Mouse (Mus musculus) liver, embryonic 16.5 days (tissue): ENCODE results near the gene Zbtb48. TPM values are rescaled to one million over a fixed set of nuclear protein-coding genes. Genes with fewer than 3 reads are reported as not detected.

Experiments
- ATAC-seq: fragments of 200-750 bp; cut with Nextera tagmentation; 2 replicates; pipeline ENCODE4 v1.8.0; 2017; ENCODE audit warnings: low read depth, mild to moderate bottlenecking, moderate number of reproducible peaks, moderate library complexity
- H3K27ac ChIP-seq: fragments of 300-500 bp; sonication (generic); 2 replicates; pipeline ENCODE4 v1.5.1; 2014; ENCODE audit warnings: mild to moderate bottlenecking, low read length
- H3K27me3 ChIP-seq: fragments of 300-500 bp; sonication (generic); 2 replicates; pipeline ENCODE4 v1.6.1; 2014; ENCODE audit warnings: low read depth, low read length, mixed read lengths; ENCODE audit not compliant: control insufficient read depth, insufficient read depth
- H3K36me3 ChIP-seq: fragments of 300-500 bp; sonication (generic); 2 replicates; pipeline ENCODE4 v1.6.1; 2014; ENCODE audit warnings: mild to moderate bottlenecking; ENCODE audit not compliant: control insufficient read depth, insufficient read depth
- H3K4me1 ChIP-seq: fragments of 300-500 bp; sonication (generic); 2 replicates; pipeline ENCODE4 v1.6.1; 2014; ENCODE audit warnings: low read depth, low read length, mixed read lengths; ENCODE audit not compliant: control insufficient read depth
- H3K4me2 ChIP-seq: fragments of 300-500 bp; sonication (generic); 2 replicates; pipeline ENCODE4 v1.6.1; 2014; ENCODE audit warnings: low read depth, low read length, mixed read lengths
- H3K4me3 ChIP-seq: fragments of 300-500 bp; sonication (generic); 2 replicates; pipeline ENCODE4 v1.5.1; 2014; ENCODE audit warnings: low read depth, mild to moderate bottlenecking, low read length
- H3K9ac ChIP-seq: fragments of 300-500 bp; sonication (generic); 2 replicates; pipeline ENCODE4 v1.6.1; 2014; ENCODE audit warnings: low read depth, low read length
- H3K9me3 ChIP-seq: fragments of 300-500 bp; sonication (generic); replicated peaks from 2 replicates; pipeline ENCODE4 v1.6.1; 2016; ENCODE audit warnings: low read length; ENCODE audit not compliant: control insufficient read depth
- WGBS: fragments of 180-500 bp; shearing (Covaris S2); extraction: QIAGEN DNeasy Blood & Tissue Kit; methylation state at CpG from one replicate; pipeline ENCODE4 v1.1.7; 2014; ENCODE audit not compliant: insufficient replicate concordance; 5-methylcytosine and 5-hydroxymethylcytosine counted together
- polyA plus RNA-seq: library from polyadenylated mRNA; unstranded; fragments of >200 nt; fragmentation: Nextera tagmentation; extraction: Ambion mirVana; gene quantifications from 2 replicates; pipeline ENCODE4 v1.2.1, GENCODE M21; 2015

Zbtb48 gene
- polyA plus RNA-seq, 1 experiment from 2014 or later: 11.1 TPM

GRCm38 (mm10) chr4:152068166-152068724, 40.8 kb upstream of the Zbtb48 start:
- 78% methylated on average over 6 of the region's 6 CpGs for WGBS
- H3K4me3 ChIP-seq: no peak overlapping the region
- no peak overlapping the region for H3K9ac ChIP-seq
- no peaks in the 10 kb centered on the region for H3K27me3 ChIP-seq
- no peak overlapping the region for H3K27ac ChIP-seq
- no peak overlapping the region for H3K4me2 ChIP-seq
- peaks cover 2% of the 10 kb centered on the region; the same call in 1 of the 2 replicates for H3K4me1 ChIP-seq
- ATAC-seq: no peak
- no peaks in the 10 kb centered on the region for H3K36me3 ChIP-seq
- no peaks in the 10 kb centered on the region for H3K9me3 ChIP-seq

DNA sequence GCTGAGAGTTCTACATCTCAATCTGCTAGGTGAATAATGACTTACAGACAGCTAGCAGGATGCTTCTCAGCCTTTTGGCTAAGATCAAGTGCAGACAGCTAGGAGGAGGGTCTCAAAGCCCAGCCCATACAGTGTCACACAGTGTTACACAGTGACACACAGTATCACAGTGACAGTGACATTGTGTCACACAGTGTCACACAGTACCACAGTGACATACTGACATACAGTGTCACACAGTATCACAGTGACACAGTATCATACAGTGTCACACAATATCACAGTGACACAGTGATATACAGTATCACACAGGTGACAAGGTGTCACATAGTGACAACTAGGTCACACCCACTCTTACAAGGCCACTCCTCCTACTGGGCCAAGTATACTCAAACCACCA, 39.8 kb upstream of the Zbtb48 start:
- H3K27ac ChIP-seq: no peak overlapping the region
- H3K9ac ChIP-seq: no peak overlapping the region
- H3K4me3 ChIP-seq: no peak overlapping the region
- H3K27me3 ChIP-seq: no peaks in the 10 kb centered on the region
- H3K4me1 ChIP-seq: no peaks in the 10 kb centered on the region; the same call in 1 of the 2 replicates
- no peak for ATAC-seq
- no peaks in the 10 kb centered on the region for H3K9me3 ChIP-seq
- no peak overlapping the region for H3K4me2 ChIP-seq
- no peaks in the 10 kb centered on the region for H3K36me3 ChIP-seq

GRCm38 (mm10) chr4:152062390-152063110, 35.1 kb upstream of the Zbtb48 start:
- H3K4me1 ChIP-seq: peaks cover 4% of the 10 kb centered on the region
- H3K27me3 ChIP-seq: no peaks in the 10 kb centered on the region
- H3K27ac ChIP-seq: 0 out of 2 replicates have a peak overlapping the region, but pooled peaks have one; percentile 17
- H3K9ac ChIP-seq: no peak overlapping the region
- peak; percentile 69 for ATAC-seq
- H3K36me3 ChIP-seq: peaks cover 23% of the 10 kb centered on the region
- WGBS: 62% methylated on average over 9 of the region's 9 CpGs
- no peak overlapping the region for H3K4me3 ChIP-seq
- H3K9me3 ChIP-seq: no peaks in the 10 kb centered on the region
- no peak overlapping the region for H3K4me2 ChIP-seq

DNA sequence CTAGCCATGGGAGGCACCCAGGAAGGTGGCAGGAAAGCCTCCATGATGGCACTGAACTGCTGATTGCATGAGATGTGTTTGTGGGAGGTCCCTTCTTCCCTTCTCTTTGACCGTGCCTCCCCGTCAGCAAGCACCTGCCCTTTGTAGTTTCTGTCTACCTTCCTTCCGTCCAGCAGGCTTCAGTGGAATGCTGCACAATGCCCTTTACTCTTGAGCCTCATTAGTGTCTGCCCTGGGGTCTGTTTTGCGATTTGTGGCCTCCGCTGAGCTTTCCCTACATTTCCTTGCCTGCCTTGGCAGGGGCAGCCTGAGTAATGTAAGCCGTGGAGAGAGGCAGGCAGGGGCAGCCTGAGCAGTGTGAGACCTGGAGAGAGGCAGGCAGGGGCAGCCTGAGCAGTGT, 17.1 kb upstream of the Zbtb48 start:
- H3K9me3 ChIP-seq: no peaks in the 10 kb centered on the region
- no peak overlapping the region for H3K9ac ChIP-seq
- ATAC-seq: no peak
- WGBS: 74% methylated on average over 6 of the region's 6 CpGs
- no peaks in the 10 kb centered on the region for H3K27me3 ChIP-seq
- no peak overlapping the region for H3K27ac ChIP-seq
- no peak overlapping the region for H3K4me2 ChIP-seq
- H3K4me1 ChIP-seq: peaks cover 15% of the 10 kb centered on the region
- no peak overlapping the region for H3K4me3 ChIP-seq
- H3K36me3 ChIP-seq: peaks cover 46% of the 10 kb centered on the region

DNA sequence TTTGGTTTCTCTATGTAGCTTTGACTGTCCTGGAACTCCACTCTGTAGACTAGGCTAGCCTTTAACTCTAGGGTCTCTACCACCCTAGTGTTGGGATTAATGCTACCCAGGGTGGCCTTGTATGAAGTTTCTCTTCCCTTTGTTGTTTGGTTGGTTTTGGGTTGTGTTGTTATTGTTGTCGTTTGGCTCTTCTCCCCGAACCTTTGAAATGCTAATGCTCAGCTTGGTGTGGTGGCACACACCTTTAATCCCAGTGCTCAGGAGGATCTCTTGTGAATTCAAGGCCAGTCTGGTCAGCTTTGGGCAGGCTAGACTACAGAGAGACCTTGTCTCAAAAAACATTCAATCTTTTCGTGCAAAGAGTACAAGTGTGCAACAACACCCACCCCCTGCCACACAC, 15.7 kb upstream of the Zbtb48 start:
- no peaks in the 10 kb centered on the region for H3K9me3 ChIP-seq
- ATAC-seq: no peak
- H3K4me3 ChIP-seq: no peak overlapping the region
- no peak overlapping the region for H3K4me2 ChIP-seq
- H3K36me3 ChIP-seq: peaks cover 40% of the 10 kb centered on the region
- WGBS: 89% methylated on average over 3 of the region's 3 CpGs
- peaks cover 15% of the 10 kb centered on the region for H3K4me1 ChIP-seq
- H3K27me3 ChIP-seq: no peaks in the 10 kb centered on the region
- no peak overlapping the region for H3K27ac ChIP-seq
- H3K9ac ChIP-seq: no peak overlapping the region

- no peaks in the 10 kb centered on the region for H3K27me3 ChIP-seq
- H3K9me3 ChIP-seq: no peaks in the 10 kb centered on the region
- no peak for ATAC-seq
- no peak overlapping the region for H3K4me3 ChIP-seq
- peaks cover 29% of the 10 kb centered on the region for H3K36me3 ChIP-seq
- no peak overlapping the region for H3K27ac ChIP-seq
- H3K4me1 ChIP-seq: peaks cover 15% of the 10 kb centered on the region
- no peak overlapping the region for H3K9ac ChIP-seq
- no peak overlapping the region for H3K4me2 ChIP-seq
- WGBS: 92% methylated on average over 22 of the region's 22 CpGs
Observed at GRCm38 (mm10) chr4:152041924-152042641, 14.6 kb upstream of the Zbtb48 start.

GRCm38 (mm10) chr4:152039831-152040310, 12.4 kb upstream of the Zbtb48 start:
- Histone ChIP-seq H3K27ac (no peak overlapping the region; the same call in 1 of the 2 replicates), H3K4me1 (peaks cover 15% of the 10 kb centered on the region), H3K9ac (peak overlapping the region; percentile 82), H3K4me2 (peak overlapping the region; percentile 80), H3K9me3 (no peaks in the 10 kb centered on the region), H3K36me3 (peaks cover 15% of the 10 kb centered on the region), H3K4me3 (peak overlapping the region; percentile 91), H3K27me3 (no peaks in the 10 kb centered on the region)
- WGBS: 1% methylated on average over 25 of the region's 25 CpGs
- ATAC-seq: no peak

GRCm38 (mm10) chr4:152038985-152039830, 11.7 kb upstream of the Zbtb48 start, which contains the start of gene Nol9:
Gene Nol9 (plus strand): TSS chr4:152039321.
- Histone ChIP-seq H3K27ac (peak within 1 kb of the TSS; percentile 26; the same call in 1 of the 2 replicates), H3K4me1 (peaks cover 15% of the 10 kb centered on the region), H3K27me3 (no peaks in the 10 kb centered on the region), H3K36me3 (peaks cover 15% of the 10 kb centered on the region), H3K9ac (peak within 1 kb of the TSS; percentile 82), H3K9me3 (no peaks in the 10 kb centered on the region), H3K4me3 (peak within 1 kb of the TSS; percentile 91), H3K4me2 (peak within 1 kb of the TSS; percentile 80)
- peak; percentile 89 for ATAC-seq
- WGBS: under 1% methylated on average over 85 of the region's 86 CpGs
